Mouse (Mus musculus): ENCODE measurements around the gene Olfr659.

GRCm38 (mm10) chr7:104686201-104686600, 19.6 kb downstream of the Olfr659 start, which contains the start of gene Olfr661:
- TF ChIP-seq CTCF (IDR thresholded peaks at IDR 0.05; ENCODE audit: low read depth, low read length) (no peak), POLR2A (IDR thresholded peaks at IDR 0.05; ENCODE audit: insufficient read depth, low read length) (no peak), EP300 (IDR thresholded peaks at IDR 0.05; ENCODE audit: insufficient read depth, low read depth, low read length) (no peak)
